Mouse (Mus musculus): ENCODE data around the gene Adrm1. TPM values are rescaled to one million over a fixed set of nuclear protein-coding genes. Genes with fewer than 3 reads are reported as not detected.

Adrm1 gene
- polyA plus RNA-seq, 1 experiment from 2014 or later = 194 TPM

- Histone ChIP-seq H3K27me3 (replicated peaks; ENCODE audit: control insufficient read depth, insufficient read depth, low read length) (no peaks in the 10 kb centered on the region), H3K9me3 (ENCODE audit: control insufficient read depth, low read length) (no peaks in the 10 kb centered on the region), H3K9ac (ENCODE audit: low read depth, low read length) (peak overlapping the region; percentile 11; the same call in 1 of the 2 replicates), H3K36me3 (ENCODE audit: control insufficient read depth, insufficient read depth, low read length) (no peaks in the 10 kb centered on the region), H3K4me3 (ENCODE audit: low read length) (no peak overlapping the region), H3K4me1 (ENCODE audit: control insufficient read depth, insufficient read depth, low read length) (peaks cover 76% of the 10 kb centered on the region), H3K4me2 (ENCODE audit: low read depth, low read length) (no peak overlapping the region), H3K27ac (ENCODE audit: low read length) (peak overlapping the region; percentile 13; the same call in 1 of the 2 replicates)
- WGBS = 78% methylated on average over 15 of the region's 15 CpGs
- no peak for ATAC-seq
Observed at GRCm38 (mm10) chr2:180219145-180219943, 48.1 kb downstream of the Adrm1 start.

GRCm38 (mm10) chr2:180220165-180220564 is 48.9 kb downstream of the Adrm1 start:
- 42% methylated on average over 9 of the region's 9 CpGs for WGBS
- ATAC-seq = peak; percentile 26
- H3K9ac ChIP-seq (ENCODE audit: low read depth, low read length) = 0 out of 2 replicates have a peak overlapping the region, but pooled peaks have one; percentile 10
- no peaks in the 10 kb centered on the region for H3K9me3 ChIP-seq (ENCODE audit: control insufficient read depth, low read length)
- H3K36me3 ChIP-seq (ENCODE audit: control insufficient read depth, insufficient read depth, low read length) = no peaks in the 10 kb centered on the region
- peaks cover 75% of the 10 kb centered on the region for H3K4me1 ChIP-seq (ENCODE audit: control insufficient read depth, insufficient read depth, low read length)
- H3K27me3 ChIP-seq (replicated peaks; ENCODE audit: control insufficient read depth, insufficient read depth, low read length) = no peaks in the 10 kb centered on the region
- H3K4me3 ChIP-seq (ENCODE audit: low read length) = no peak overlapping the region
- peak overlapping the region; percentile 33 for H3K27ac ChIP-seq (ENCODE audit: low read length)
- H3K4me2 ChIP-seq (ENCODE audit: low read depth, low read length) = 0 out of 2 replicates have a peak overlapping the region, but pooled peaks have one; percentile 19

GRCm38 (mm10) chr2:180221051-180221450 is 49.8 kb downstream of the Adrm1 start:
- Histone ChIP-seq H3K27ac (ENCODE audit: low read length) (no peak overlapping the region), H3K9ac (ENCODE audit: low read depth, low read length) (no peak overlapping the region), H3K27me3 (replicated peaks; ENCODE audit: control insufficient read depth, insufficient read depth, low read length) (no peaks in the 10 kb centered on the region), H3K4me1 (ENCODE audit: control insufficient read depth, insufficient read depth, low read length) (peaks cover 68% of the 10 kb centered on the region), H3K4me3 (ENCODE audit: low read length) (no peak overlapping the region), H3K9me3 (ENCODE audit: control insufficient read depth, low read length) (no peaks in the 10 kb centered on the region), H3K4me2 (ENCODE audit: low read depth, low read length) (no peak overlapping the region), H3K36me3 (ENCODE audit: control insufficient read depth, insufficient read depth, low read length) (no peaks in the 10 kb centered on the region)
- no peak for ATAC-seq
- WGBS = 90% methylated on average over 9 of the region's 9 CpGs

- no peaks in the 10 kb centered on the region for H3K9me3 ChIP-seq (ENCODE audit: control insufficient read depth, low read length)
- H3K27me3 ChIP-seq (replicated peaks; ENCODE audit: control insufficient read depth, insufficient read depth, low read length) = no peaks in the 10 kb centered on the region
- H3K27ac ChIP-seq (ENCODE audit: low read length) = no peak overlapping the region
- H3K9ac ChIP-seq (ENCODE audit: low read depth, low read length) = peak overlapping the region; percentile 37
- peaks cover 70% of the 10 kb centered on the region for H3K4me1 ChIP-seq (ENCODE audit: control insufficient read depth, insufficient read depth, low read length)
- H3K4me3 ChIP-seq (ENCODE audit: low read length) = peak overlapping the region; percentile 7; the same call in 1 of the 2 replicates
- ATAC-seq = peak; percentile 47
- peak overlapping the region; percentile 27; the same call in 1 of the 2 replicates for H3K4me2 ChIP-seq (ENCODE audit: low read depth, low read length)
- no peaks in the 10 kb centered on the region for H3K36me3 ChIP-seq (ENCODE audit: control insufficient read depth, insufficient read depth, low read length)
- 12% methylated on average over 6 of the region's 6 CpGs for WGBS
Observed at GRCm38 (mm10) chr2:180222250-180222649, 51.0 kb downstream of the Adrm1 start.

GRCm38 (mm10) chr2:180224647-180225043 is 53.4 kb downstream of the Adrm1 start:
- Histone ChIP-seq H3K9ac (ENCODE audit: low read depth, low read length) (peak overlapping the region; percentile 67), H3K9me3 (ENCODE audit: control insufficient read depth, low read length) (no peaks in the 10 kb centered on the region), H3K4me1 (ENCODE audit: control insufficient read depth, insufficient read depth, low read length) (peaks cover 64% of the 10 kb centered on the region), H3K27ac (ENCODE audit: low read length) (no peak overlapping the region), H3K4me2 (ENCODE audit: low read depth, low read length) (peak overlapping the region; percentile 89), H3K27me3 (replicated peaks; ENCODE audit: control insufficient read depth, insufficient read depth, low read length) (no peaks in the 10 kb centered on the region), H3K36me3 (ENCODE audit: control insufficient read depth, insufficient read depth, low read length) (no peaks in the 10 kb centered on the region), H3K4me3 (ENCODE audit: low read length) (peak overlapping the region; percentile 74)
- ATAC-seq = no peak
- 3% methylated on average over 12 of the region's 13 CpGs for WGBS

- Histone ChIP-seq H3K27me3 (replicated peaks; ENCODE audit: control insufficient read depth, insufficient read depth, low read length) (no peaks in the 10 kb centered on the region), H3K4me3 (ENCODE audit: low read length) (peak overlapping the region; percentile 74), H3K4me1 (ENCODE audit: control insufficient read depth, insufficient read depth, low read length) (peaks cover 61% of the 10 kb centered on the region), H3K9ac (ENCODE audit: low read depth, low read length) (peak overlapping the region; percentile 67), H3K9me3 (ENCODE audit: control insufficient read depth, low read length) (no peaks in the 10 kb centered on the region), H3K36me3 (ENCODE audit: control insufficient read depth, insufficient read depth, low read length) (no peaks in the 10 kb centered on the region), H3K27ac (ENCODE audit: low read length) (peak overlapping the region; percentile 40), H3K4me2 (ENCODE audit: low read depth, low read length) (peak overlapping the region; percentile 89)
- ATAC-seq = peak; percentile 25
- WGBS = under 1% methylated on average over 48 of the region's 55 CpGs
Observed at GRCm38 (mm10) chr2:180225044-180225761, 53.9 kb downstream of the Adrm1 start.

Small RNA genes lying within 50 kb of the gene (microRNA-seq; reads per million reads assigned to microRNA genes)
- gene Mir7005 = not detected

Other genes with a start within 250 kb of the Adrm1 start
- gene Taf4, start 194.8 kb upstream of the Adrm1 start, polyA plus RNA-seq (2015; fragmentation: Nextera tagmentation; extraction: Ambion mirVana) = 1.8 and 2.5 TPM in 2 replicates
- gene Lsm14b, start 146.5 kb upstream of the Adrm1 start, polyA plus RNA-seq (2015; fragmentation: Nextera tagmentation; extraction: Ambion mirVana) = 2.4 and 2.5 TPM in 2 replicates
- 515 and 554 TPM in 2 replicates for gene Psma7, start 129.1 kb upstream of the Adrm1 start, polyA plus RNA-seq (2015; fragmentation: Nextera tagmentation; extraction: Ambion mirVana)
- gene Ss18l1, start 129.0 kb upstream of the Adrm1 start, polyA plus RNA-seq (2015; fragmentation: Nextera tagmentation; extraction: Ambion mirVana) = 3.4 and 3.7 TPM in 2 replicates
- gene Mtg2, start 100.9 kb upstream of the Adrm1 start, polyA plus RNA-seq (2015; fragmentation: Nextera tagmentation; extraction: Ambion mirVana) = 25.4 and 31.0 TPM in 2 replicates
- 0.07 and 0.09 TPM in 2 replicates for gene Hrh3, start 67.0 kb upstream of the Adrm1 start, polyA plus RNA-seq (2015; fragmentation: Nextera tagmentation; extraction: Ambion mirVana)
- 30.4 and 32.4 TPM in 2 replicates for gene Osbpl2, start 52.2 kb upstream of the Adrm1 start, polyA plus RNA-seq (2015; fragmentation: Nextera tagmentation; extraction: Ambion mirVana)
- gene Lama5, start 54.4 kb downstream of the Adrm1 start, polyA plus RNA-seq (2015; fragmentation: Nextera tagmentation; extraction: Ambion mirVana) = 26.7 and 29.7 TPM in 2 replicates
- gene Rps21, start 85.9 kb downstream of the Adrm1 start, polyA plus RNA-seq (2015; fragmentation: Nextera tagmentation; extraction: Ambion mirVana) = 471 and 487 TPM in 2 replicates
- gene Cables2, start 102.0 kb downstream of the Adrm1 start, polyA plus RNA-seq (2015; fragmentation: Nextera tagmentation; extraction: Ambion mirVana) = 2.8 and 4.8 TPM in 2 replicates
- 2.5 TPM in 2 replicates for gene Rbbp8nl, start 118.4 kb downstream of the Adrm1 start, polyA plus RNA-seq (2015; fragmentation: Nextera tagmentation; extraction: Ambion mirVana)
- 10.3 and 11.6 TPM in 2 replicates for gene Gata5, start 163.2 kb downstream of the Adrm1 start, polyA plus RNA-seq (2015; fragmentation: Nextera tagmentation; extraction: Ambion mirVana)